Mouse (Mus musculus) liver, embryonic 16.5 days (tissue): ENCODE data around the gene Hepacam. TPM values are rescaled to one million over a fixed set of nuclear protein-coding genes. Genes with fewer than 3 reads are reported as not detected.

Source experiments
- ATAC-seq: fragments of 200-750 bp; cut with Nextera tagmentation; 2 replicates; pipeline ENCODE4 v1.8.0; 2017; ENCODE audit warnings: low read depth, mild to moderate bottlenecking, moderate number of reproducible peaks, moderate library complexity
- H3K27ac ChIP-seq: fragments of 300-500 bp; sonication (generic); 2 replicates; pipeline ENCODE4 v1.5.1; 2014; ENCODE audit warnings: mild to moderate bottlenecking, low read length
- H3K27me3 ChIP-seq: fragments of 300-500 bp; sonication (generic); 2 replicates; pipeline ENCODE4 v1.6.1; 2014; ENCODE audit warnings: low read depth, low read length, mixed read lengths; ENCODE audit not compliant: control insufficient read depth, insufficient read depth
- H3K36me3 ChIP-seq: fragments of 300-500 bp; sonication (generic); 2 replicates; pipeline ENCODE4 v1.6.1; 2014; ENCODE audit warnings: mild to moderate bottlenecking; ENCODE audit not compliant: control insufficient read depth, insufficient read depth
- H3K4me1 ChIP-seq: fragments of 300-500 bp; sonication (generic); 2 replicates; pipeline ENCODE4 v1.6.1; 2014; ENCODE audit warnings: low read depth, low read length, mixed read lengths; ENCODE audit not compliant: control insufficient read depth
- H3K4me2 ChIP-seq: fragments of 300-500 bp; sonication (generic); 2 replicates; pipeline ENCODE4 v1.6.1; 2014; ENCODE audit warnings: low read depth, low read length, mixed read lengths
- H3K4me3 ChIP-seq: fragments of 300-500 bp; sonication (generic); 2 replicates; pipeline ENCODE4 v1.5.1; 2014; ENCODE audit warnings: low read depth, mild to moderate bottlenecking, low read length
- H3K9ac ChIP-seq: fragments of 300-500 bp; sonication (generic); 2 replicates; pipeline ENCODE4 v1.6.1; 2014; ENCODE audit warnings: low read depth, low read length
- H3K9me3 ChIP-seq: fragments of 300-500 bp; sonication (generic); replicated peaks from 2 replicates; pipeline ENCODE4 v1.6.1; 2016; ENCODE audit warnings: low read length; ENCODE audit not compliant: control insufficient read depth
- WGBS: fragments of 180-500 bp; shearing (Covaris S2); extraction: QIAGEN DNeasy Blood & Tissue Kit; methylation state at CpG from one replicate; pipeline ENCODE4 v1.1.7; 2014; ENCODE audit not compliant: insufficient replicate concordance; 5-methylcytosine and 5-hydroxymethylcytosine counted together
- polyA plus RNA-seq: library from polyadenylated mRNA; unstranded; fragments of >200 nt; fragmentation: Nextera tagmentation; extraction: Ambion mirVana; gene quantifications from 2 replicates; pipeline ENCODE4 v1.2.1, GENCODE M21; 2015

Gene Hepacam
- polyA plus RNA-seq, 1 experiment from 2014 or later = not detected

DNA sequence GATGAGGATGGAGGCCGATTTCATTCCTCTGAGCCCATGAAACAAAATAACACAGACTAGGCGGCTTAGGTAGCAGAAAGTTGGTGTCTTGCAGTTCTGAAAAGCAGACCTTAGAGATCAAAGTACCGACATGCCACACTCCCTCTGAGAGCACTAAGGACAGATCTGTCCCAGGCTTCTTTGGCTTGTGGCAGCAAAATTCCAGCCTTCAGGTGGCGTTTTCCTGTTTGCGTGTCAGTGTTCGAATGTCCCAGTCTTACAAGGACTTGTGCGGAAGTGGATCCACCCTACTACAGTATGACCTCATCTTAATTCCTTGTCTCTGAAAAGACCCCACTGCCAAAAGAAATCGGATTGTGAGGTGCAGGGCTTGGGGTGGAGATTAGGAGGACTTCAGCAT is 1.7 kb downstream of the Hepacam start:
- Histone ChIP-seq H3K27ac (no peak overlapping the region), H3K4me1 (no peaks in the 10 kb centered on the region), H3K9me3 (no peaks in the 10 kb centered on the region), H3K27me3 (no peaks in the 10 kb centered on the region), H3K9ac (no peak overlapping the region), H3K4me3 (no peak overlapping the region), H3K4me2 (no peak overlapping the region), H3K36me3 (no peaks in the 10 kb centered on the region)
- whole genome bisulfite sequencing = 59% methylated on average over 8 of the region's 8 CpGs
- no peak for ATAC-seq

DNA sequence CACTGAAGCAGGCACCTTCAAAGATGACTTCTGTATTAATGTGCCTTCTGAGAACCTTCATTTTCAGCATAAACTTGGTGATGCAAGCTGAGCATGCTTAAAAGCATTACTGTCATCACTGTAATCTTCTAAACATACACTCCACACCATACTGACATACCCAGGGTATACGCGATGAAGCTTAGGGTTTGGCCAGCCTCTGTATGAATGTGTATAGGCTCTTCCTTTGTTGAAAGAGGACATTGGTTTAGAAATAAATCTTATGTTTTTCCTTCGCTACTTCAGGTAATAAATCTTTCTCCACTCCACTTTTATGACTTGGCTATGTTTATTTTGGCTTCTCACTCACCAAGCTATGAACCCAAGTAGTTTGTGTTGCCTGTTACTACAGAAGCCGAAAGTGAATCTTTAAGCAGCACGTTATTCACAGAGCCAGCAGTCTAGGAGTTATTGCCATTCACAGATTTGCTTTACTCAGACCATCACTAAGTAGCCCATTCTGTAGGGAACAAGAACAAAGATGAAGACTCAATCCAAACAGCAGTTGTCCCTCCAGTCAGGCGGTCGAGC is 4.2 kb downstream of the Hepacam start:
- no peaks in the 10 kb centered on the region for H3K4me1 ChIP-seq
- H3K9ac ChIP-seq = no peak overlapping the region
- ATAC-seq = no peak
- no peaks in the 10 kb centered on the region for H3K36me3 ChIP-seq
- H3K4me3 ChIP-seq = no peak overlapping the region
- no peaks in the 10 kb centered on the region for H3K27me3 ChIP-seq
- H3K27ac ChIP-seq = no peak overlapping the region
- 74% methylated on average over 7 of the region's 7 CpGs for WGBS
- H3K4me2 ChIP-seq = no peak overlapping the region
- H3K9me3 ChIP-seq = no peaks in the 10 kb centered on the region

DNA sequence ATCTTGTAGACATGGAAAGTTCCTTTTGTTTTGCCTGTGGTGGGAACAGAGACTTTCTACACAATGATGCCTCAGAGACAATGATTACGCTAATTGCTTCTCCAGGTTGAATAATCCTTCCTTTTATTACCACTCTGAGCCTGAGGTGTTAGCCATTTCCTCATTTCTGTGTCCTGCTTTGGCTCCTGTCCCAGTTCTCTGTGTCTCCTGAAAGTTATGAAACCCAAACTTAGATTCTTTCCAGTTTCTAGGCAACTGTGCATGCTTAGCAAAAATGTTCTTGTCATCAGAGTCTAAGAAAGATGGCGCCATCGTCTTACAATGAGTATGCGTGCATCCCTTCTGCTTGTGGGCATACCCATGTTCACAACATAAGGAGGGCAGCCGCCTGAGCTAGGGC is 8.6 kb downstream of the Hepacam start:
- H3K4me1 ChIP-seq = no peaks in the 10 kb centered on the region
- no peak overlapping the region for H3K4me2 ChIP-seq
- no peaks in the 10 kb centered on the region for H3K36me3 ChIP-seq
- no peaks in the 10 kb centered on the region for H3K9me3 ChIP-seq
- no peaks in the 10 kb centered on the region for H3K27me3 ChIP-seq
- no peak overlapping the region for H3K9ac ChIP-seq
- no peak for ATAC-seq
- 67% methylated on average over 5 of the region's 5 CpGs for WGBS
- H3K4me3 ChIP-seq = no peak overlapping the region
- no peak overlapping the region for H3K27ac ChIP-seq

DNA sequence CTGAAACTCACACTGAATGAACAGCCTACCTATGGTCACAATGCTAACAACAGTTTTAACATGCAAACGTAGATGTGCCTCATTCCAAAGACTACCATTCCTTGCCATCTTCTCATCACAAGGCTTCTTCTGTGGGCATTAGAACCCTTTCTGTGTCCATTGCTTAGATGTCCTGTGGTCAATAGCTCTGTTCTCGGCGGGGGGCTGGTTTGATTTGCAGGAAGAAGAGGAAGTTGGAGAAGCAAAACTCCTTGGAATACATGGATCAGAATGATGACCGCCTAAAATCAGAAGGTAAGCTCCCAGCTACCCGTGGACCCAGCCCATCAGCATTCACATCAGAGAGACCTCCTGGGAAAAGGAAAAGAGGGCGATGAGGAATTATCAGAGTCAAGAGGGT is 16.0 kb downstream of the Hepacam start:
- Histone ChIP-seq H3K27me3 (peaks cover 15% of the 10 kb centered on the region), H3K9me3 (no peaks in the 10 kb centered on the region), H3K36me3 (no peaks in the 10 kb centered on the region), H3K4me3 (no peak overlapping the region), H3K27ac (no peak overlapping the region), H3K4me1 (no peaks in the 10 kb centered on the region), H3K4me2 (no peak overlapping the region), H3K9ac (no peak overlapping the region)
- no peak for ATAC-seq
- 58% methylated on average over 6 of the region's 6 CpGs for WGBS

DNA sequence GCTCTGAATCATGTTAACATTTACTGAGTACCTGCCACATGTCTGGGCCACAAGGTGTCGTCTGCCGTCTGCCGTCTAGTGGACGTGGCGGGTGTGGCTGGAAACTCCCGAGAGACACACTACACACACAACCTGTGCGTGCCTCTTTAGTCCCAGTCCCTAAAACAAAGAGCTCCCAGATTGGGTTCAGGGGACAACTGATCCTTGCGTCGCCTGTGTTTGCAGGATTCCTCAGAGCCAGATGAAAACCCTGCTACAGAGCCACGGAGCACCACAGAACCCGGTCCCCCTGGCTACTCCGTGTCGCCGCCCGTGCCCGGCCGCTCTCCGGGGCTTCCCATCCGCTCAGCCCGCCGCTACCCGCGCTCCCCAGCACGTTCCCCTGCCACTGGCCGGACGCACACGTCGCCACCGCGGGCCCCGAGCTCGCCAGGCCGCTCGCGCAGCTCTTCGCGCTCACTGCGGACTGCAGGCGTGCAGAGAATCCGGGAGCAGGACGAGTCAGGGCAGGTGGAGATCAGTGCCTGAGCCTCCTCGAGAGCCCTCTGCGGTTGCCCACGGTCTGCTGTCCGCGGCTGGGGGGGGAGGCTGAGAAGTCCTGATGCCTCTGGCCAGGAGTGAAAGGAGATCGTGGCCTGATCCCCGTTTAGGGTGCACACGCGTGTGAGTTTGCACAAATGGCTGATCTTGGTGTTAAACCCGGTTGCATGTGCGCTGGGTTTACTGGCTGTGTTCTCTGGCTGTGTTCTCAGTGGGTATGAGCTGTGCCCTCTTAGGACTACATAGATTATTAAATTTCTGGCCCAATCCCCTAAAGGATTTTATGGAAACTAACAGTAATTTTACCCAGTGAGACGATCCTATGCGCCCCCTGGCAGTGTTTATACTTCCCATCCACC is 17.4 kb downstream of the Hepacam start:
- Histone ChIP-seq H3K4me2 (peak overlapping the region; percentile 42), H3K36me3 (no peaks in the 10 kb centered on the region), H3K27ac (no peak overlapping the region), H3K9ac (0 out of 2 replicates have a peak overlapping the region, but pooled peaks have one; percentile 18), H3K9me3 (no peaks in the 10 kb centered on the region), H3K27me3 (peaks cover 15% of the 10 kb centered on the region), H3K4me1 (no peaks in the 10 kb centered on the region), H3K4me3 (peak overlapping the region; percentile 43)
- peak; percentile 71 for ATAC-seq
- 5% methylated on average over 54 of the region's 54 CpGs for WGBS

DNA sequence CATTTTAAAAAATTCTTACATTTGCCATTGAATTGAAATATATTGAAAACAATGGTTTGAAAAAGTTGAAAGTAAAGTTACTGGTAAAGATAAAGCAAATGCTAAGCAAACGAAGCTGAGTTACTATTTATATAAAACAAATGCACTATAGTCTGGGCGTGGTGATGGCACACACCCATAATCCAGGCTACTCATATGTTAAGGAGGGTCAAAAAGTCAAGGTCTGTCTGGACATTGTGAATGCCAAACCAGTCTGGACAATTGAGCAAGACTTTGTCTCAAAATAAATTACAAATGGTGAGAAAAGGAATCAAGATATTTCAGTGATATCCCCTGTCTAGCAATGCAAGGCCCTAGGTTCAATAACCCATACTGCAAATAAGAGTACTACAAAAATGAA is 23.7 kb downstream of the Hepacam start:
- no peaks in the 10 kb centered on the region for H3K9me3 ChIP-seq
- no peaks in the 10 kb centered on the region for H3K36me3 ChIP-seq
- H3K4me2 ChIP-seq = no peak overlapping the region
- H3K9ac ChIP-seq = no peak overlapping the region
- H3K27ac ChIP-seq = no peak overlapping the region
- no peak for ATAC-seq
- no peaks in the 10 kb centered on the region for H3K4me1 ChIP-seq
- H3K4me3 ChIP-seq = no peak overlapping the region
- peaks cover 2% of the 10 kb centered on the region for H3K27me3 ChIP-seq
- 44% methylated on average over 2 of the region's 2 CpGs for WGBS

DNA sequence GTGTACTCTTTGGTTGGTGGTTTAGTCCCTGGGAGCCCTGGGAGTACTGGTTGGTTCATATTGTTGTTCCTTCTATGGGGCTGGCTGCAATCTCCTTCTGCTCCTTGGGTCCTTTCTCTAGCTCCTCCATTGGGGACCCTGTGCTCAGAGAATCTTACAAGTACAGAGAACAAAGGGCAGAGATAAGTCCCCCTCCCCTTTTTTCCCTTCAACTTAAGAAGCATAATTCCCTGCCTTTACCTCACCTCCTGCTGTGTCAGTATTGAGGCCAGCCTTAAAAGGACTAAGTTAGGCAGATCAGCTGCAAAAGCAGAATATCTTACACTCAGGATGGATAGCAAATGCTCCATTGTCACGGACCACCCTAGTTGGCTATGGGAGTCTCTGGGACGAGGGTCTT is 24.9 kb downstream of the Hepacam start:
- Histone ChIP-seq H3K27me3 (no peaks in the 10 kb centered on the region; the same call in 1 of the 2 replicates), H3K27ac (no peak overlapping the region), H3K4me3 (no peak overlapping the region), H3K9ac (no peak overlapping the region), H3K9me3 (no peaks in the 10 kb centered on the region), H3K4me2 (no peak overlapping the region), H3K4me1 (no peaks in the 10 kb centered on the region), H3K36me3 (no peaks in the 10 kb centered on the region)
- WGBS = 55% methylated on average over 2 of the region's 2 CpGs
- ATAC-seq = no peak

DNA sequence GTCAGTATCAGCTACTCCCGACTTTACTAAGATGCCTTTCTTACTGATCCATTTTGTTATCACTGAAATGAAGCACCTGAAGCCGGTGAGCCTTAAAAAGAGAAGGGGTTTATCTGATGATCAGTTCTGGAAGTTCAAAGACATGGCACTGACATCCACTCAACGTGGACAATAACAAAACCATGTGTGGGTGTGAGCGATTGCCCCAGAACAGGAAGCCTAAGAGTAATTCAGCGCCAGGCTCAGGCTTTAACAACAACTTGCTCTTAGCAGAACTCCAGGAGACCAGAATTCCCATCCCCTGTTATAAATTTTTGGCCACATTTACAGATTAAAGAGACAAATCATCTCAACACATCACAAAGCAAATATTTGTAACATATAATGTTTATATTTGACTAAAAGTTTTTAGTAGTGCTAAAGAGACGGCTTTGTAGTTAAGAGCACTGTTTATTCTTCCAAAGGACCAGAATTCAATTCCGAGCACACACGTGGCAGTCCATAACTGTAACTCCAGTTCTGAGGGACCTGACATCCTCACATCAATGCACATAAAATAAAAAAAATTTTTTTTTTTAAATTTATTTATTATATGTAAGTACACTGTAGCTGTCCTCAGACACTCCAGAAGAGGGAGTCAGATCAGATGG is 26.5 kb downstream of the Hepacam start:
- Histone ChIP-seq H3K36me3 (no peaks in the 10 kb centered on the region), H3K9ac (no peak overlapping the region), H3K9me3 (no peaks in the 10 kb centered on the region), H3K27me3 (no peaks in the 10 kb centered on the region), H3K27ac (no peak overlapping the region), H3K4me3 (no peak overlapping the region), H3K4me2 (no peak overlapping the region), H3K4me1 (no peaks in the 10 kb centered on the region)
- ATAC-seq = no peak
- 50% methylated on average over 8 of the region's 8 CpGs for WGBS

DNA sequence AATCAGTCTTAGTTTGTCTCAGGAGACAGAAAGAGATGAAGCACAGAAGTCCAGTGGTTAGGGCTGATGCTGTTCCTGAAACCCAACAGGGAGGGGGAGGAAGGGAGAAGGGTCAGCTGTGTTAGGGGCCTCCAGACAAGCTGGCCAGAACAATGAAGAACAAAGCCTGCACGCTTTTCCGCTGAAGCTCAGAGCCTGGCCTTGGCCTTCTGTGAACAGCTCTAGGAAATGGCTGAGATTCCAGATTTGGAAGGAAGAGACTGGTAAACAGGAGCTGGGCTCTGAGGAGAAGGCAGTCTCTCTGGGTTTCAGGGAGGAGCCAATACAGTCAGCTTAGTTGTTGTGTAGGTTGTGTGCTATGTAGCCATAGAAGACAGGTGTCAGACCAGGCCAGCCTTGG is 33.4 kb downstream of the Hepacam start:
- no peak overlapping the region for H3K4me3 ChIP-seq
- H3K9me3 ChIP-seq = no peaks in the 10 kb centered on the region
- peak; percentile 27; the same call in 1 of the 2 replicates for ATAC-seq
- no peaks in the 10 kb centered on the region for H3K27me3 ChIP-seq
- H3K27ac ChIP-seq = no peak overlapping the region
- no peaks in the 10 kb centered on the region for H3K4me1 ChIP-seq
- H3K36me3 ChIP-seq = no peaks in the 10 kb centered on the region
- H3K9ac ChIP-seq = no peak overlapping the region
- no peak overlapping the region for H3K4me2 ChIP-seq
- WGBS = 60% methylated on average over 2 of the region's 2 CpGs
